Mouse (Mus musculus) MEL (cell line): Measurements from ENCODE around the gene Pygm.

Experiments
- BHLHE40 ChIP-seq: IDR thresholded peaks from 2 replicates; pipeline ENCODE4 v1.6.1; 2012; ENCODE audit warnings: low read depth, mild to moderate bottlenecking, inconsistent platforms, low read length, improper control_type of control experiment, borderline replicate concordance
- CTCF ChIP-seq, 3 experiments: IDR thresholded peaks in 2 of 3; conservative IDR thresholded peaks in 1 of 3; 2 replicates each; pipeline ENCODE4 v1.5.1; 2011 to 2012; ENCODE audit warnings: low read length in 3 of 3, low read depth in 2 of 3, mild to moderate bottlenecking in 2 of 3, improper control_type of control experiment in 1 of 3, inconsistent platforms in 1 of 3, mixed read lengths in 1 of 3, moderate library complexity in 1 of 3; ENCODE audit not compliant: control insufficient read depth in 1 of 3, insufficient read depth in 1 of 3, poor library complexity in 1 of 3, severe bottlenecking in 1 of 3
- EP300 ChIP-seq, 2 experiments: IDR thresholded peaks; 2 replicates each; pipeline ENCODE4 v1.6.1; 2011; ENCODE audit warnings: improper control_type of control experiment in 2 of 2, low read length in 2 of 2, low read depth in 1 of 2, mild to moderate bottlenecking in 1 of 2
- KAT2A ChIP-seq: conservative IDR thresholded peaks from 2 replicates; pipeline ENCODE4 v1.6.1; 2012; ENCODE audit warnings: low read depth, low read length, improper control_type of control experiment, inconsistent platforms
- MEF2A ChIP-seq: IDR thresholded peaks from 2 replicates; pipeline ENCODE4 v1.6.1; 2014; ENCODE audit warnings: low read depth, mild to moderate bottlenecking, inconsistent platforms, low read length, improper control_type of control experiment; ENCODE audit not compliant: poor library complexity, insufficient replicate concordance, severe bottlenecking; ENCODE audit errors: extremely low read depth
- NELFE ChIP-seq: IDR thresholded peaks from 2 replicates; pipeline ENCODE4 v1.6.1; 2011; ENCODE audit warnings: low read depth, low read length, improper control_type of control experiment
- NRF1 ChIP-seq: IDR thresholded peaks from 2 replicates; pipeline ENCODE4 v1.6.1; 2014; ENCODE audit warnings: low read depth, mild to moderate bottlenecking, inconsistent platforms, low read length, improper control_type of control experiment, moderate library complexity; ENCODE audit not compliant: poor library complexity, insufficient read depth, severe bottlenecking
- POLR2A ChIP-seq, 2 experiments: IDR thresholded peaks; 2 replicates each; pipeline ENCODE4 v1.6.1; 2011 to 2012; ENCODE audit warnings: low read length in 2 of 2, mild to moderate bottlenecking in 2 of 2, control low read depth in 1 of 2, improper control_type of control experiment in 1 of 2, low read depth in 1 of 2, moderate library complexity in 1 of 2; ENCODE audit not compliant: control insufficient read depth in 1 of 2, insufficient read depth in 1 of 2, poor library complexity in 1 of 2
- RAD21 ChIP-seq: IDR thresholded peaks from 2 replicates; pipeline ENCODE4 v1.6.1; 2011; ENCODE audit warnings: mild to moderate bottlenecking, low read depth, low read length, improper control_type of control experiment
- SMC3 ChIP-seq: IDR thresholded peaks from 2 replicates; pipeline ENCODE4 v1.6.1; 2011; ENCODE audit warnings: low read depth, low read length, improper control_type of control experiment
- TAL1 ChIP-seq: IDR thresholded peaks from 2 replicates; pipeline ENCODE4 v1.6.1; 2012; ENCODE audit warnings: mild to moderate bottlenecking, inconsistent platforms, low read length, moderate library complexity, mixed read lengths
- TCF12 ChIP-seq: IDR thresholded peaks from 2 replicates; pipeline ENCODE4 v1.6.1; 2014; ENCODE audit warnings: low read depth, mild to moderate bottlenecking, inconsistent platforms, low read length, improper control_type of control experiment, moderate library complexity
- ZKSCAN1 ChIP-seq: IDR thresholded peaks from 2 replicates; pipeline ENCODE4 v1.6.1; 2012; ENCODE audit warnings: low read depth, mild to moderate bottlenecking, inconsistent platforms, low read length, improper control_type of control experiment, moderate library complexity

- no peak for TF ChIP-seq RAD21
- no peak for TF ChIP-seq CTCF (IDR thresholded peaks at IDR 0.05 in 2 of 3, conservative IDR thresholded peaks at IDR 0.05 in 1 of 3; ENCODE audit: control insufficient read depth in 1 of 3, insufficient read depth in 1 of 3, low read depth in 2 of 3, low read length in 3 of 3, poor library complexity in 1 of 3, severe bottlenecking in 1 of 3)
- no peak for TF ChIP-seq POLR2A (IDR thresholded peaks at IDR 0.05; ENCODE audit: control insufficient read depth in 1 of 2, insufficient read depth in 1 of 2, low read depth in 1 of 2, low read length in 2 of 2, poor library complexity in 1 of 2)
- TF ChIP-seq NELFE: no peak
- no peak for TF ChIP-seq SMC3
- no peak for TF ChIP-seq TCF12
- no peak for TF ChIP-seq KAT2A
- no peak for TF ChIP-seq EP300 (IDR thresholded peaks at IDR 0.05; ENCODE audit: low read depth in 1 of 2, low read length in 2 of 2)
- no peak for TF ChIP-seq BHLHE40
- no peak for TF ChIP-seq MEF2A
- no peak for TF ChIP-seq TAL1
- TF ChIP-seq NRF1: no peak
- TF ChIP-seq ZKSCAN1: no peak
Observed at GRCm38 (mm10) chr19:6336920-6337319, 47.3 kb upstream of the Pygm start.
